Mouse (Mus musculus) stomach, postnatal 0 days (tissue): ENCODE measurements at regions not wholly inside any gene's neighbourhood (a gene's known extent, or its start where the extent isn't known, plus 50 kb on each side); places are given as distances from the start of the nearest gene placed in this dataset.

Experiments used
- CTCF ChIP-seq: IDR thresholded peaks from 2 replicates; pipeline ENCODE4 v1.5.1; 2016; ENCODE audit warnings: antibody characterized with exemption, low read depth, mild to moderate bottlenecking, moderate library complexity
- EP300 ChIP-seq: optimal IDR thresholded peaks from 2 replicates; pipeline ENCODE3; 2016; ENCODE audit warnings: antibody characterized with exemption

DNA sequence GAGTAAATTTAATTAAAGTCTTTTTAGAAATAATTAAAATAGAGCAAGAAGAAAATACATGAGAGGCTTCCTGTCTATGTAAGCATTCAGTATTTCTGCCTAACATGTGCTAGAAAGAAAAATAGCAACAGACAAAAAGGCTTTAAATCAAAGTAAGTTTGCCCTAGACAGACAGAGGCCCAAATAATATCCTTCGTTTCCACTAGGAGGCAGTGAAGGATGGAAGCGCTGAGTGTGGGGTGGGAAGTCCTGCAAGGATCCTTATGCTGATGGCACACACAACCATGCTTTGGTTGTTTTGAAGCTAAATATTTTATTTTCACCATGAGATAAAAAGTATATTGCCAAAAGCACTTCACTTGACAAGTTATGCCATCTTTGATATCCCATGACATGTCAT is 527.1 kb upstream of the Hs3st1 start:
- TF ChIP-seq CTCF (peak; percentile 51), EP300 (no peak)
